Mouse (Mus musculus) embryonic facial prominence, embryonic 10.5 days (tissue): ENCODE data around the gene D930007J09Rik. TPM values are rescaled to one million over a fixed set of nuclear protein-coding genes. Genes with fewer than 3 reads are reported as not detected.

ENCODE experiments used
- DNase-seq: peaks from one replicate; pipeline ENCODE4 v3.0.0-alpha.2; 2017; ENCODE audit warnings: low spot score
- H3K27ac ChIP-seq: fragments of 300-500 bp; sonication (generic); replicated peaks from 2 replicates; pipeline ENCODE4 v1.5.1; 2016; ENCODE audit warnings: mild to moderate bottlenecking
- H3K27me3 ChIP-seq: fragments of 300-500 bp; sonication (generic); replicated peaks from 2 replicates; pipeline ENCODE4 v1.6.1; 2016; ENCODE audit warnings: low read depth, mild to moderate bottlenecking; ENCODE audit not compliant: poor library complexity, severe bottlenecking
- H3K36me3 ChIP-seq: fragments of 300-500 bp; sonication (generic); replicated peaks from 2 replicates; pipeline ENCODE4 v1.6.1; 2016; ENCODE audit warnings: mild to moderate bottlenecking, moderate library complexity
- H3K4me1 ChIP-seq: fragments of 300-500 bp; sonication (generic); 2 replicates; pipeline ENCODE4 v1.6.1; 2016
- H3K4me3 ChIP-seq: fragments of 300-500 bp; sonication (generic); 2 replicates; pipeline ENCODE4 v1.5.1; 2016; ENCODE audit warnings: mild to moderate bottlenecking, moderate library complexity
- H3K9me3 ChIP-seq: fragments of 300-500 bp; sonication (generic); 2 replicates; pipeline ENCODE4 v1.6.1; 2016; ENCODE audit warnings: mild to moderate bottlenecking
- WGBS: fragments of 180-500 bp; shearing (Covaris S2); methylation state at CpG from one replicate; pipeline ENCODE4 v1.1.7; 2016; 5-methylcytosine and 5-hydroxymethylcytosine counted together
- polyA plus RNA-seq: library from polyadenylated mRNA; unstranded; fragments of >200 nt; fragmentation: Nextera tagmentation; extraction: Ambion mirVana; gene quantifications from 2 replicates; pipeline ENCODE4 v1.2.1, GENCODE M21; 2016

D930007J09Rik gene
- polyA plus RNA-seq = not detected in 2 replicates

GRCm38 (mm10) chr13:32802259-32803081 is at the start of gene D930007J09Rik:
Gene D930007J09Rik (minus strand): TSS chr13:32802849.
- H3K4me1 ChIP-seq = peaks cover 31% of the 10 kb centered on the region
- H3K27me3 ChIP-seq = no peaks in the 10 kb centered on the region
- H3K36me3 ChIP-seq = peaks cover 20% of the 10 kb centered on the region
- no peaks in the 10 kb centered on the region for H3K9me3 ChIP-seq
- DNase-seq = peak; percentile 71
- WGBS = under 1% methylated on average over 95 of the region's 95 CpGs
- peak within 1 kb of the TSS; percentile 85 for H3K4me3 ChIP-seq
- H3K27ac ChIP-seq = peak within 1 kb of the TSS; percentile 87

- no peaks in the 10 kb centered on the region for H3K4me1 ChIP-seq
- no peaks in the 10 kb centered on the region for H3K9me3 ChIP-seq
- no peak overlapping the region for H3K27ac ChIP-seq
- peak; percentile 39 for DNase-seq
- H3K36me3 ChIP-seq = no peaks in the 10 kb centered on the region
- H3K4me3 ChIP-seq = no peak overlapping the region
- 13% methylated on average over 7 of the region's 7 CpGs for WGBS
- no peaks in the 10 kb centered on the region for H3K27me3 ChIP-seq
Observed at GRCm38 (mm10) chr13:32851967-32852366, 49.3 kb upstream of the D930007J09Rik start.

- 67% methylated on average over 10 of the region's 10 CpGs for whole genome bisulfite sequencing
- no peak for DNase-seq
Observed at GRCm38 (mm10) chr13:32850668-32851404, 48.2 kb upstream of the D930007J09Rik start, which contains the start of gene Serpinb1a. Gene Serpinb1a (minus strand): TSS chr13:32851185.

GRCm38 (mm10) chr13:32850156-32850555 is 47.5 kb upstream of the D930007J09Rik start:
- Histone ChIP-seq H3K36me3 (no peaks in the 10 kb centered on the region), H3K4me1 (no peaks in the 10 kb centered on the region), H3K9me3 (no peaks in the 10 kb centered on the region), H3K27ac (no peak overlapping the region), H3K4me3 (no peak overlapping the region), H3K27me3 (no peaks in the 10 kb centered on the region)
- no peak for DNase-seq
- whole genome bisulfite sequencing = 66% methylated on average over 1 of the region's 1 CpGs

More at GRCm38 (mm10) chr13:32850668-32851404, 48.2 kb upstream of the D930007J09Rik start, which contains the start of gene Serpinb1a:
- no peaks in the 10 kb centered on the region for H3K4me1 ChIP-seq
- no peaks in the 10 kb centered on the region for H3K9me3 ChIP-seq
- no peak within 1 kb of the TSS for H3K27ac ChIP-seq
- no peaks in the 10 kb centered on the region for H3K36me3 ChIP-seq
- H3K4me3 ChIP-seq = no peak within 1 kb of the TSS
- no peaks in the 10 kb centered on the region for H3K27me3 ChIP-seq

- Histone ChIP-seq H3K4me1 (no peaks in the 10 kb centered on the region), H3K4me3 (no peak overlapping the region), H3K27ac (no peak overlapping the region), H3K27me3 (no peaks in the 10 kb centered on the region), H3K9me3 (no peaks in the 10 kb centered on the region), H3K36me3 (no peaks in the 10 kb centered on the region)
- DNase-seq = no peak
Observed at GRCm38 (mm10) chr13:32849531-32850123, 47.0 kb upstream of the D930007J09Rik start.

- Histone ChIP-seq H3K27me3 (no peaks in the 10 kb centered on the region), H3K9me3 (no peaks in the 10 kb centered on the region), H3K36me3 (no peaks in the 10 kb centered on the region), H3K27ac (no peak overlapping the region), H3K4me1 (no peaks in the 10 kb centered on the region), H3K4me3 (no peak overlapping the region)
- no peak for DNase-seq
- WGBS = 72% methylated on average over 4 of the region's 4 CpGs
Observed at GRCm38 (mm10) chr13:32849092-32849491, 46.4 kb upstream of the D930007J09Rik start.

GRCm38 (mm10) chr13:32846221-32846620 is 43.6 kb upstream of the D930007J09Rik start:
- Histone ChIP-seq H3K27ac (no peak overlapping the region), H3K27me3 (no peaks in the 10 kb centered on the region), H3K36me3 (no peaks in the 10 kb centered on the region), H3K4me3 (no peak overlapping the region), H3K9me3 (no peaks in the 10 kb centered on the region), H3K4me1 (no peaks in the 10 kb centered on the region)
- DNase-seq = no peak

- Histone ChIP-seq H3K36me3 (no peaks in the 10 kb centered on the region), H3K4me1 (no peaks in the 10 kb centered on the region), H3K27me3 (no peaks in the 10 kb centered on the region), H3K4me3 (no peak overlapping the region), H3K27ac (no peak overlapping the region), H3K9me3 (no peaks in the 10 kb centered on the region)
- 90% methylated on average over 3 of the region's 3 CpGs for WGBS
- DNase-seq = no peak
Observed at GRCm38 (mm10) chr13:32841349-32841748, 38.7 kb upstream of the D930007J09Rik start.

- Histone ChIP-seq H3K36me3 (no peaks in the 10 kb centered on the region), H3K4me3 (no peak overlapping the region), H3K4me1 (no peaks in the 10 kb centered on the region), H3K27me3 (no peaks in the 10 kb centered on the region), H3K9me3 (no peaks in the 10 kb centered on the region), H3K27ac (no peak overlapping the region)
- WGBS = 67% methylated on average over 1 of the region's 1 CpGs
- no peak for DNase-seq
Observed at GRCm38 (mm10) chr13:32839314-32839713, 36.7 kb upstream of the D930007J09Rik start.

GRCm38 (mm10) chr13:32834513-32834912 is 31.9 kb upstream of the D930007J09Rik start:
- 94% methylated on average over 5 of the region's 5 CpGs for WGBS
- H3K36me3 ChIP-seq = no peaks in the 10 kb centered on the region
- no peak overlapping the region for H3K4me3 ChIP-seq
- no peaks in the 10 kb centered on the region for H3K9me3 ChIP-seq
- H3K4me1 ChIP-seq = no peaks in the 10 kb centered on the region
- no peak for DNase-seq
- H3K27me3 ChIP-seq = no peaks in the 10 kb centered on the region
- no peak overlapping the region for H3K27ac ChIP-seq

- 57% methylated on average over 6 of the region's 6 CpGs for WGBS
- Histone ChIP-seq H3K4me1 (no peaks in the 10 kb centered on the region), H3K27me3 (no peaks in the 10 kb centered on the region), H3K4me3 (no peak overlapping the region), H3K9me3 (no peaks in the 10 kb centered on the region), H3K36me3 (no peaks in the 10 kb centered on the region), H3K27ac (no peak overlapping the region)
- DNase-seq = no peak
Observed at GRCm38 (mm10) chr13:32833237-32833636, 30.6 kb upstream of the D930007J09Rik start.

- H3K27me3 ChIP-seq = no peaks in the 10 kb centered on the region
- DNase-seq = no peak
- no peak overlapping the region for H3K27ac ChIP-seq
- no peaks in the 10 kb centered on the region for H3K36me3 ChIP-seq
- no peaks in the 10 kb centered on the region for H3K4me1 ChIP-seq
- no peak overlapping the region for H3K4me3 ChIP-seq
- 75% methylated on average over 3 of the region's 3 CpGs for WGBS
- no peaks in the 10 kb centered on the region for H3K9me3 ChIP-seq
Observed at GRCm38 (mm10) chr13:32832776-32833175, 30.1 kb upstream of the D930007J09Rik start.
